Mouse (Mus musculus) layer of hippocampus, adult 2 months (tissue): ENCODE measurements at regions not wholly inside any gene's neighbourhood (a gene's known extent, or its start where the extent isn't known, plus 50 kb on each side); places are given as distances from the start of the nearest gene placed in this dataset.
"Not testable (repeated sequence)": the region's sequence is repeated elsewhere in the genome, so short reads cannot be mapped to it uniquely, and the experiment has no call there.

Experiments used
- DNase-seq, 2 experiments: peaks; one replicate each; pipeline ENCODE4 v3.0.0; 2022; ENCODE audit warnings: low spot score in 2 of 2
- H3K27ac ChIP-seq: fragments of 200-600 bp; 2 replicates; pipeline ENCODE4 v1.8.1; 2022
- H3K4me3 ChIP-seq: fragments of 200-600 bp; 2 replicates; pipeline ENCODE4 v1.8.1; 2022; ENCODE audit warnings: mild to moderate bottlenecking
- CTCF ChIP-seq: fragments of 200-600 bp; conservative IDR thresholded peaks from 2 replicates; pipeline ENCODE4 v1.8.1; 2022; ENCODE audit warnings: antibody characterized with exemption, mild to moderate bottlenecking, moderate library complexity

GRCm38 (mm10) chr3:7079073-7079472 is 458.8 kb upstream of the 1700008P02Rik start:
- Histone ChIP-seq H3K4me3 (no peak overlapping the region), H3K27ac (0 out of 2 replicates have a peak overlapping the region, but pooled peaks have one; percentile 10)
- no peak for TF ChIP-seq CTCF
- no peak for DNase-seq

- Histone ChIP-seq H3K27ac (no peak overlapping the region), H3K4me3 (no peak overlapping the region)
- DNase-seq: no peak
- no peak for TF ChIP-seq CTCF
Observed at GRCm38 (mm10) chr3:7076850-7077249, 456.6 kb upstream of the 1700008P02Rik start.

- TF ChIP-seq CTCF: no peak
- no peak overlapping the region for H3K4me3 ChIP-seq
- DNase-seq: no peak
- no peak overlapping the region for H3K27ac ChIP-seq
Observed at GRCm38 (mm10) chr3:7074488-7074887, 454.2 kb upstream of the 1700008P02Rik start.

GRCm38 (mm10) chr3:7041372-7042057 is 421.3 kb upstream of the 1700008P02Rik start:
- Histone ChIP-seq H3K27ac (no peak overlapping the region), H3K4me3 (no peak overlapping the region)
- no peak for DNase-seq
- TF ChIP-seq CTCF: no peak

GRCm38 (mm10) chr3:7035833-7036232 is 415.6 kb upstream of the 1700008P02Rik start:
- TF ChIP-seq CTCF: no peak
- H3K4me3 ChIP-seq: no peak overlapping the region
- no peak overlapping the region for H3K27ac ChIP-seq
- DNase-seq: no peak

- DNase-seq: peak; percentile 36 to 44
- no peak overlapping the region for H3K4me3 ChIP-seq
- TF ChIP-seq CTCF: peak; percentile 85
- H3K27ac ChIP-seq: no peak overlapping the region
Observed at GRCm38 (mm10) chr3:7027845-7028244, 407.6 kb upstream of the 1700008P02Rik start.

GRCm38 (mm10) chr3:7014345-7014973 is 394.2 kb upstream of the 1700008P02Rik start:
- no peak for TF ChIP-seq CTCF
- no peak for DNase-seq
- no peak overlapping the region for H3K4me3 ChIP-seq
- H3K27ac ChIP-seq: no peak overlapping the region

- no peak for TF ChIP-seq CTCF
- DNase-seq: no peak
- Histone ChIP-seq H3K27ac (no peak overlapping the region), H3K4me3 (no peak overlapping the region)
Observed at GRCm38 (mm10) chr3:7013516-7013915, 393.3 kb upstream of the 1700008P02Rik start.

- no peak overlapping the region for H3K4me3 ChIP-seq
- TF ChIP-seq CTCF: peak; percentile 81
- peak in 1 of 2 experiments; percentile 5 for DNase-seq
- H3K27ac ChIP-seq: no peak overlapping the region
Observed at GRCm38 (mm10) chr3:7010294-7011087, 390.2 kb upstream of the 1700008P02Rik start.

- TF ChIP-seq CTCF: no peak
- H3K27ac ChIP-seq: no peak overlapping the region
Observed at GRCm38 (mm10) chr3:7008671-7009217, 388.5 kb upstream of the 1700008P02Rik start.

GRCm38 (mm10) chr3:7007811-7008359 is 387.6 kb upstream of the 1700008P02Rik start:
- no peak for TF ChIP-seq CTCF
- no peak overlapping the region for H3K27ac ChIP-seq

More at GRCm38 (mm10) chr3:7008671-7009217, 388.5 kb upstream of the 1700008P02Rik start:
- DNase-seq: no peak
- no peak overlapping the region for H3K4me3 ChIP-seq

GRCm38 (mm10) chr3:6991735-6992134 is 371.5 kb upstream of the 1700008P02Rik start:
- DNase-seq, H3K4me3 ChIP-seq, H3K27ac ChIP-seq: not testable (repeated sequence)

More at GRCm38 (mm10) chr3:7007811-7008359, 387.6 kb upstream of the 1700008P02Rik start:
- no peak for DNase-seq
- H3K4me3 ChIP-seq: no peak overlapping the region

- TF ChIP-seq CTCF: no peak
- H3K27ac ChIP-seq: no peak overlapping the region
- DNase-seq: no peak
- no peak overlapping the region for H3K4me3 ChIP-seq
Observed at GRCm38 (mm10) chr3:6984918-6985317, 364.7 kb upstream of the 1700008P02Rik start.
